Mouse (Mus musculus) thymus, adult 2 months (tissue): ENCODE results near the gene Sgms1. TPM values are rescaled to one million over a fixed set of nuclear protein-coding genes. Genes with fewer than 3 reads are reported as not detected.
"Not testable (repeated sequence)": the region's sequence is repeated elsewhere in the genome, so short reads cannot be mapped to it uniquely, and the experiment has no call there.

Experiments used
- DNase-seq: peaks from one replicate; pipeline ENCODE4 v3.0.0; 2021
- H3K27ac ChIP-seq: fragments of 200-500 bp; 2 replicates; pipeline ENCODE4 v1.5.1; 2012; ENCODE audit warnings: low read length, control low read depth; ENCODE audit not compliant: control insufficient read depth, insufficient read depth
- H3K27me3 ChIP-seq: fragments of 200-500 bp; 2 replicates; pipeline ENCODE4 v1.6.1; 2012; ENCODE audit warnings: mild to moderate bottlenecking, low read length, moderate library complexity, mixed read lengths; ENCODE audit not compliant: control insufficient read depth, insufficient read depth
- H3K36me3 ChIP-seq: fragments of 200-500 bp; 2 replicates; pipeline ENCODE4 v1.6.1; 2012; ENCODE audit warnings: mild to moderate bottlenecking, low read length, moderate library complexity; ENCODE audit not compliant: control insufficient read depth, insufficient read depth
- H3K4me1 ChIP-seq: fragments of 200-500 bp; replicated peaks from 2 replicates; pipeline ENCODE4 v1.6.1; 2012; ENCODE audit warnings: low read length; ENCODE audit not compliant: control insufficient read depth, insufficient read depth
- H3K4me3 ChIP-seq: fragments of 200-500 bp; 2 replicates; pipeline ENCODE4 v1.5.1; 2012; ENCODE audit warnings: mild to moderate bottlenecking, low read length, control low read depth, moderate library complexity; ENCODE audit not compliant: control insufficient read depth, insufficient read depth
- CTCF ChIP-seq: fragments of 200-500 bp; IDR thresholded peaks from 2 replicates; pipeline ENCODE4 v1.5.1; 2012; ENCODE audit warnings: mild to moderate bottlenecking, control low read depth, low read length, moderate library complexity, borderline replicate concordance; ENCODE audit not compliant: control insufficient read depth, poor library complexity, insufficient read depth; ENCODE audit errors: extremely low read depth
- POLR2A ChIP-seq: fragments of 200-500 bp; IDR thresholded peaks from 2 replicates; pipeline ENCODE4 v1.6.1; 2012; ENCODE audit warnings: mild to moderate bottlenecking, low read length, control low read depth, moderate library complexity; ENCODE audit not compliant: control insufficient read depth, poor library complexity, insufficient read depth; ENCODE audit errors: extremely low read depth
- WGBS: fragments of 180-500 bp; shearing (Covaris S2); methylation state at CpG from one replicate; pipeline ENCODE4 v1.1.7; 2018; 5-methylcytosine and 5-hydroxymethylcytosine counted together
- polyA plus RNA-seq: library from polyadenylated mRNA; depleted of rRNA; stranded (reverse); fragments of >200 nt; gene quantifications from 2 replicates; pipeline ENCODE4 v1.2.3, GENCODE M21; 2012; rRNA removed

Gene Sgms1
- polyA plus RNA-seq, 1 experiment = 7.4 TPM

DNA sequence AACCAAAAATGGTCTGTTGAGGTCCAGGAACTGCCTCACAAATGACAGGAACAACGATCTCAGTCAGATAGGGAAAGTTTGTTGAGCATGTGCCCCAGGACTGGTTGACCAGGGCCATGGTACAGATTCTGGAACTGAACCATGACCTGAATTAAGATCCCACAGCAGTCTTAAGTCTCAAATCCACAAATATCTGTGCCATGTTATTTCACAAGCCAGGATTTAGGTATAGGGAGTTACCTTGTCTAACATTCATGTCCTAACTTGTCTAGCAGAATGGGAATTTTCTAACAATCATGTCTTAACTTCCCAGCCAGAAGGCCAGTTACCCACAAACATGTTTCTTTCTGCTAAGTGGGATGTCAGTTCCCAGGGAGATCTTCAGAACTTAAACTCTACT is 300.9 kb downstream of the Sgms1 start:
- no peaks in the 10 kb centered on the region for H3K4me1 ChIP-seq
- H3K4me3 ChIP-seq = no peak overlapping the region
- no peak overlapping the region for H3K27ac ChIP-seq
- 91% methylated on average over 1 of the region's 1 CpGs for WGBS
- no peaks in the 10 kb centered on the region for H3K27me3 ChIP-seq
- TF ChIP-seq CTCF = no peak
- no peak for TF ChIP-seq POLR2A
- H3K36me3 ChIP-seq = no peaks in the 10 kb centered on the region
- DNase-seq = no peak

DNA sequence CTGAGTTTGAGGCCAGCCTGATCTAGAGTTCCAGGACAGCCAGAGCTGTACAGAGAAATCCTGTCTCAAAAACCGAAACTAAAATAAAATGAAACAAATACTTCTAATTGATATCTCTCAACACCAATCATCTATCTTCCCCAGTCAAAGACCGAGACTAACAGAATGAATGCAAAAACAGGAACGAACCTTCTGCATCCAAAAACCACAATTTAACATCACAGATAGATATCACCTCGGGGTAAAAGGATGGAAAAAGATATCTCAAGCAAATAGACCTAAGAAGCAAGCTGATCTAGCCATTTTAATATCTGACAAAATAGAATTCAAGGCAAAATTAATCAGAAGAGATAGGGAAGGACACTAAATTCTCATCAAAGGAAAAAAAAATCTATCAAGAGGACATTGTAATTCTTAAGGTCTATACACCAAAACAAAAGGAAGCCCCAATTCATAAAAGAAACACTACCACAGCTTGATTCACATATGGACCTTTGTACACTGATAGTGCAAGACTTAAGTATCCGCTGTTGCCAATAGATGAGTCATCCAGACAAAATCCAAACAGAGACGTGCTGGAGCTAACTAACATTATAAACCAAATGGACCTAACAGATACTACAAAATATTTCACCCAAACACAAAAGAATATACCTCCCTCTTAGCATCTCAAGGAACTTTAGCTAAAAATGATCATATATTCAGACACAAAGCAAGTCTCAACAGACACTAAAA is 301.6 kb downstream of the Sgms1 start:
- Histone ChIP-seq H3K27ac (no peak overlapping the region), H3K4me1 (no peaks in the 10 kb centered on the region), H3K4me3 (no peak overlapping the region), H3K36me3 (no peaks in the 10 kb centered on the region), H3K27me3 (no peaks in the 10 kb centered on the region)
- WGBS = 72% methylated on average over 6 of the region's 6 CpGs
- TF ChIP-seq POLR2A = no peak
- TF ChIP-seq CTCF = no peak
- no peak for DNase-seq

DNA sequence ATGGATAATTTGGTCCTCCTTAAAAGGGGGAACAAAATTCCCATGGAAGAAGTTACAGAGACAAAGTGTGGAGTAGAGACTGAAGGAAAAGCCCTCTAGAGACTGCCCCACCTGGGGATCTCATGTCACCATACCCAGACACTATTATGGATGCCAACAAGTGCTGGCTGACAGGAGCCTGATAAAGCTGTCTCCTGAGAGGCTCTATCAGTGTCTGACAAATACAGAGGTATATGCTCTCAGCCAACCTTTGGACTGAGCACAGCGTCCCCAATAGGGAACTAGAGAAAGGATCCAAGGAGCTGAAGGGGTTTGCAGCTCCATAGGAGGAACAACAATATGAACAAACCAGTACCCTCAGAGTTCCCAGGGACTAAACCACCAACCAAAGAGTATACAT is 304.7 kb downstream of the Sgms1 start:
- not testable (repeated sequence) for DNase-seq, H3K4me1 ChIP-seq, H3K36me3 ChIP-seq, H3K27ac ChIP-seq, H3K27me3 ChIP-seq, H3K4me3 ChIP-seq
- WGBS = 94% methylated on average over 1 of the region's 1 CpGs

Other genes with a start within 250 kb of the Sgms1 start
- 8.0 and 10.4 TPM in 2 replicates for gene Rpl9-ps6, start 76.9 kb upstream of the Sgms1 start, polyA plus RNA-seq
- 70.7 and 109 TPM in 2 replicates for gene Minpp1, start 96.1 kb upstream of the Sgms1 start, polyA plus RNA-seq
- gene Papss2, start 206.1 kb upstream of the Sgms1 start, polyA plus RNA-seq = 5.7 and 6.5 TPM in 2 replicates